In genomic region chr3:114995956-114996355, GRCm38 (mm10) we compare ENCODE assay signal across 31 mouse cellular contexts.
DNase-seq lines count a peak whose midpoint lies in the region; ATAC-seq and TF ChIP-seq lines count a peak whose summit lies in the region.
"Had no signal": no experiment of that assay in that cellular context is flagged by ENCODE, and none has a peak within 500 bp of the region (broad histone marks: within the 10 kb centered on the region; RNA-seq: fewer than 3 reads in every experiment).

No protein-coding gene starts in this region.

- 34% methylated on average over 1 of the region's 1 CpGs for WGBS in embryonic facial prominence, embryonic 14.5 days
- 79% methylated on average over 1 of the region's 1 CpGs for WGBS in embryonic facial prominence, embryonic 10.5 days
- WGBS in lung, embryonic 14.5 days: 35% methylated on average over 1 of the region's 1 CpGs

- no peak overlapping the region for H3K9ac ChIP-seq in embryonic facial prominence, embryonic 14.5 days (ENCODE audit: low read depth, low read length)
- no peak overlapping the region for H3K9ac ChIP-seq in lung, embryonic 14.5 days
- H3K9ac ChIP-seq: embryonic facial prominence, embryonic 15.5 days; forebrain, embryonic 12.5 days; forebrain, postnatal 0 days; hindbrain, embryonic 12.5 days; intestine, embryonic 15.5 days; liver, embryonic 15.5 days; lung, embryonic 15.5 days; neural tube, embryonic 12.5 days had no signal

- peak; percentile 56 for DNase-seq in embryonic facial prominence, embryonic 14.5 days (ENCODE audit: low spot score)
- no peak for DNase-seq in embryonic facial prominence, embryonic 10.5 days (ENCODE audit: low spot score)
- peak; percentile 13 to 16 for DNase-seq in heart, adult 9 months (ENCODE audit: low spot score in 2 of 2)
- no peak for DNase-seq in heart, postnatal 4 days
- DNase-seq in lung, embryonic 14.5 days: peak; percentile 68
- DNase-seq in lung, postnatal 10 days: no peak
- no peak for DNase-seq in urinary bladder, postnatal 10 days (ENCODE audit: low spot score)
- DNase-seq in right cerebral cortex, postnatal 36 days (ENCODE audit: low spot score in 2 of 2): no peak
- DNase-seq: adrenal gland, adult 2 months; adrenal gland, postnatal 36 days; cerebellum, adult 9-11 months; forebrain, postnatal 0 days; gastrocnemius, postnatal 14 days; kidney, adult 8-10 months; kidney, postnatal 14 days; layer of hippocampus, adult 9-11 months; lung, postnatal 36 days; right cerebral cortex, adult 18-20 months; right cerebral cortex, postnatal 4 days had no signal

- no peak for TF ChIP-seq CTCF in lung, embryonic 14.5 days (IDR thresholded peaks at IDR 0.05; ENCODE audit: low read depth)

- no peak overlapping the region for H3K27ac ChIP-seq in embryonic facial prominence, embryonic 14.5 days (replicated peaks; ENCODE audit: low read depth, low read length)
- no peak overlapping the region for H3K27ac ChIP-seq in embryonic facial prominence, embryonic 10.5 days (replicated peaks)
- no peak overlapping the region for H3K27ac ChIP-seq in lung, embryonic 14.5 days (ENCODE audit: low read depth)
- H3K27ac ChIP-seq: embryonic facial prominence, embryonic 15.5 days; forebrain, embryonic 12.5 days; hindbrain, embryonic 12.5 days; hindbrain, postnatal 0 days; intestine, embryonic 15.5 days; liver, embryonic 15.5 days; lung, embryonic 15.5 days; neural tube, embryonic 12.5 days had no signal

- H3K36me3 ChIP-seq in embryonic facial prominence, embryonic 14.5 days (ENCODE audit: control insufficient read depth, insufficient read depth, low read length): no peaks in the 10 kb centered on the region
- no peaks in the 10 kb centered on the region for H3K36me3 ChIP-seq in embryonic facial prominence, embryonic 10.5 days (replicated peaks)
- H3K36me3 ChIP-seq in lung, embryonic 14.5 days (ENCODE audit: insufficient read depth): no peaks in the 10 kb centered on the region
- H3K36me3 ChIP-seq: embryonic facial prominence, embryonic 15.5 days; forebrain, embryonic 12.5 days; hindbrain, embryonic 12.5 days; intestine, embryonic 15.5 days; liver, embryonic 15.5 days; lung, embryonic 15.5 days; neural tube, embryonic 12.5 days had no signal

- no peak overlapping the region for H3K4me3 ChIP-seq in embryonic facial prominence, embryonic 14.5 days (ENCODE audit: low read depth, low read length)
- H3K4me3 ChIP-seq in embryonic facial prominence, embryonic 10.5 days: no peak overlapping the region
- no peak overlapping the region for H3K4me3 ChIP-seq in lung, embryonic 14.5 days (ENCODE audit: low read depth, low read length)
- H3K4me3 ChIP-seq: embryonic facial prominence, embryonic 15.5 days; forebrain, embryonic 12.5 days; hindbrain, embryonic 12.5 days; intestine, embryonic 15.5 days; liver, embryonic 15.5 days; lung, embryonic 15.5 days; neural tube, embryonic 12.5 days had no signal

- no peaks in the 10 kb centered on the region for H3K27me3 ChIP-seq in embryonic facial prominence, embryonic 14.5 days (replicated peaks; ENCODE audit: control insufficient read depth, insufficient read depth, low read length)
- H3K27me3 ChIP-seq in embryonic facial prominence, embryonic 10.5 days (replicated peaks; ENCODE audit: low read depth, poor library complexity, severe bottlenecking): no peaks in the 10 kb centered on the region
- H3K27me3 ChIP-seq in lung, embryonic 14.5 days (ENCODE audit: insufficient read depth, low read length): no peaks in the 10 kb centered on the region
- H3K27me3 ChIP-seq: embryonic facial prominence, embryonic 15.5 days; forebrain, embryonic 12.5 days; hindbrain, embryonic 12.5 days; intestine, embryonic 15.5 days; liver, embryonic 15.5 days; lung, embryonic 15.5 days; neural tube, embryonic 12.5 days had no signal

- H3K9me3 ChIP-seq in embryonic facial prominence, embryonic 14.5 days (ENCODE audit: control insufficient read depth, low read length): no peaks in the 10 kb centered on the region
- H3K9me3 ChIP-seq in embryonic facial prominence, embryonic 10.5 days: no peaks in the 10 kb centered on the region
- no peaks in the 10 kb centered on the region for H3K9me3 ChIP-seq in lung, embryonic 14.5 days (ENCODE audit: low read depth, low read length)
- H3K9me3 ChIP-seq: embryonic facial prominence, embryonic 15.5 days; forebrain, embryonic 12.5 days; hindbrain, embryonic 12.5 days; intestine, embryonic 15.5 days; liver, embryonic 15.5 days; lung, embryonic 15.5 days; neural tube, embryonic 12.5 days had no signal

- ATAC-seq in embryonic facial prominence, embryonic 14.5 days (ENCODE audit: low read depth): no peak
- ATAC-seq in lung, embryonic 14.5 days (ENCODE audit: insufficient read depth): no peak
- ATAC-seq: activated CD4-positive, CD25-positive, alpha-beta regulatory T cell, adult 4 months; CD4-positive, CD25-positive, alpha-beta regulatory T cell, adult 4 months; forebrain, postnatal 0 days; hindbrain, postnatal 0 days; intestine, embryonic 15.5 days; midbrain, embryonic 16.5 days had no signal

- no peaks in the 10 kb centered on the region for H3K4me1 ChIP-seq in embryonic facial prominence, embryonic 14.5 days (ENCODE audit: control insufficient read depth, insufficient read depth, low read length)
- no peaks in the 10 kb centered on the region for H3K4me1 ChIP-seq in embryonic facial prominence, embryonic 10.5 days
- H3K4me1 ChIP-seq in lung, embryonic 14.5 days (ENCODE audit: insufficient read depth): no peaks in the 10 kb centered on the region
- H3K4me1 ChIP-seq: embryonic facial prominence, embryonic 15.5 days; forebrain, embryonic 12.5 days; hindbrain, embryonic 12.5 days; intestine, embryonic 15.5 days; liver, embryonic 15.5 days; lung, embryonic 15.5 days; neural tube, embryonic 12.5 days had no signal

- no peak overlapping the region for H3K4me2 ChIP-seq in embryonic facial prominence, embryonic 14.5 days (ENCODE audit: low read depth, low read length)
- no peak overlapping the region for H3K4me2 ChIP-seq in lung, embryonic 14.5 days
- H3K4me2 ChIP-seq: embryonic facial prominence, embryonic 15.5 days; forebrain, embryonic 12.5 days; hindbrain, embryonic 12.5 days; intestine, embryonic 15.5 days; liver, embryonic 15.5 days; lung, embryonic 15.5 days; midbrain, embryonic 11.5 days; neural tube, embryonic 12.5 days had no signal

Comparison
In these comparisons a context has a peak if more than half of its experiments do, and no peak if none do; other contexts are left out.
1. DNase-seq: peak in embryonic facial prominence, embryonic 14.5 days (single experiment), heart, adult 9 months (2 of 2) and lung, embryonic 14.5 days (single experiment); none in embryonic facial prominence, embryonic 10.5 days (single experiment), heart, postnatal 4 days (single experiment), lung, postnatal 10 days (single experiment), urinary bladder, postnatal 10 days (single experiment) and right cerebral cortex, postnatal 36 days (0 of 2).